Mouse (Mus musculus) layer of hippocampus, adult 9-11 months (tissue): Measurements from ENCODE around the gene Lclat1.
"Not testable (repeated sequence)": the region's sequence is repeated elsewhere in the genome, so short reads cannot be mapped to it uniquely, and the experiment has no call there.

ENCODE experiments used
- DNase-seq: peaks from one replicate; pipeline ENCODE4 v3.0.0; 2022

Lclat1 gene

DNA sequence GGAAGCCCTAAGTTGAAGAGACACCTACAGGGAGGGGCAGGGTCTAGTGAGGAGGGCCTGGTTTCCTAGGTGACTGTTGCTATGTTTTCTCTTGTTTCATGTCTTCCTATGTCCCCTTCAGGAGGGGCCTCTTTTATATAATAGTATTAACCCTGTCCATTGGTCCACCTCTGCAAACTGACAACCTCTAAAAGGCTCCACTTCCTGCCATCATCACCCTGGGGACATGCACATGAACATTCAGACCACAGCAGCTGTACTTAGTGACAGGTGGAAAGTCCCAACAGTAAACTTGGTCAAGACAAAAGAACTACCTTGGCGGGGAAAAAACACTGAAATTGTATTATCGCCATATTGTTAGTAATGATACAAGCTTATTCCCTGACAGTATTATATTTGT lies 139.1 kb downstream of the Lclat1 start:
- DNase-seq, result no peak

DNA sequence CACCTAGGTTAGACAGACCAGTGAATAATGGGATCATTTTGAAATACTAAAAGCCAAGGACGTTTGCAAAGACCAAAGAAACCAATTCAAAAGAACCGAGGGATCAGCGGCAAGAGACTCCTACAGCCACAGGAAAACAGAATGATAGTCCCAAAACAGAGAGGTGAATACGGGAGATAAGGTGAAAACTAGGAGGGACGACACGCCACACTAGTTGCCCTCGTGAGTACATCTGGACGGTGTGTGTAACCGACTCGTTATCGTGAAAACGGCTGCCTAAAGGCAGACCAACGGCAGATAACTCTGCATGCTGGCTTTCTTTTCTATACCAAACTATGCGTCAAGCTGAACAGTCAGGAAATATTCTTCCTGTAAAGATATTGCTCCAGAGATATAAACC lies 140.0 kb downstream of the Lclat1 start:
- DNase-seq, result no peak

DNA sequence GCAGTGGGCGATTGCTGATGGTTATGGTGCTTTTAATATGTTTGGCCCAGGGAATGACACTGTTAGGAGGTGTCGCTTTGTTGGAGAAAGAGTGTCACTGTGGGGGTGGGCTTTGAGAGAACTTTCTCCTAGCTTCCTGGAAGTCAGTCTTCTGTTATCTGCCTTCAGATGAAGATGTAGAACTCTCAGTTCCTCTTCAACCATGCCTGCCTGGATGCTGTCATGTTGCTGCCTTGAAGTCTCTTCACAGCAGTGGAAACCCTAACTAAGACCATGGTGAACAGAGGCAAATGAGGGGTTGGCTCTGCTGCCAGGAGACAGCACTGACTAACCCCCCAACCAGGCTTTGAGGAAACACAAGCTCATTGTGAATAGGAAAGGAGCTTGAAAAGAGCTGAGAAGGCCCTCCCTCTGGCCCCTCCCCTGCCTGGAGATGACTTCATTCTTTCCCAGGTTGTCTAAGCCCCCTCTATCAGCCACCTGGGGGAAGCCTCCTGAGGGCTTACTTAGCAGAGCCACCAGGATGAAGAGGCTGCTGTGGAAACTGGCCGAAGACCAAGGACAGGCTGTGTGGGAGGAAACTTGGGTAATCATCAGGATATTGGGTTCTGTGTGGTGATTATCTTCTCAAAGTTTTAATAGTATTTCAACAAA lies 142.8 kb downstream of the Lclat1 start:
- no peak for DNase-seq

DNA sequence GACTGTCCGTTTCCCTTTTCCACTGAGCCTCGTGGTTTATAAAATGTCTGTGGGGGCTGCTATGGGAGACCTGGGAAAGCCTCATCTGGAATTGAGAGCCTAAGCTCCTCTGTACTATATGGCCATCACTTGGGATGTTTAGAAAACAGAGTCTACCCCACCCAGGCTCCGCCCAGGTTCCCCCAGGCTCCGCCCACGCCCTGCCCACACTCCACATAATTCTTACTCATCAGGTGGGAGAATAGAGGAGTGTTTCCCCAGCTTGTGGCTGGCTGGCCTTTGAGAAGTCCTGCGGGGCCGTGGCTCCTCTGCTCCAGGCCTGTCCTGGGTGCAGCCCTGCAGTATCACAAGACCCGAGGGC lies 143.3 kb downstream of the Lclat1 start:
- no peak for DNase-seq

DNA sequence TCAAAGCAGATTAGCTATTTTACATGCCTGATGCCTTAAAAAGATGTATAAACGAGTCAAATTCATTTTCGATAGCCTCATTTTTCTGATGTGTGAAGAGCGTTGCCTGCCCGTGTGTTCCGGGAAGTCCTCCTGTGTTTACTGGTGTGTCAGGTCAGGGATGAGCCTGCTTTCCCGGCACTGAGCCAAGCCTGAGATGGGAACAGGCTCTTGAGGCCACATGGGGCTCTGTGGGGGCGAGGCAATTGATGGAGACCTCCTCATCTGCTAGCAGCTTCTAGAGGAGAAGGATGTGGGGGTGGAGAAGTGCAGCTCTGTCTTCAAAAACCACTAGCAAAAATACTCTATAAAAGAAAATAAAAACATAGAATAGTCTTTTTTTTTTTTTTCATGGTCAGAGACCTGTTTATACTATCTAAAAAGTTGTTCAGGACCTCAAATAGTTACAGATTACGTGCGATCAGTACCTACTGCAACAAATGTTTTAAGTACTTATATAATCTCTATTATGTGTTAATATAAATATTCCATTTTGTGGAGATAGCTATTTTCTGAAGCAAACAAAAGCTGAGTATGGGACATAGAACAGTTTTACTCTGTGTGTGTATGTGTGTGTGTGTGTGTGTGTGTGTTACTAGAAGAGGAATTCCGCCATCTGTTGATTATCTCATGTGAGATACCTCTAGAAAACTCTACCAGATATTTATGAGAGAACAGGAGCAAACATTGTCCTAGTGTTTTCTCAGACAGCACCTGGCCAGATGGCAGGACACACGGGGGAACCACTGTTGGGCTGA lies 144.2 kb downstream of the Lclat1 start:
- no peak for DNase-seq

DNA sequence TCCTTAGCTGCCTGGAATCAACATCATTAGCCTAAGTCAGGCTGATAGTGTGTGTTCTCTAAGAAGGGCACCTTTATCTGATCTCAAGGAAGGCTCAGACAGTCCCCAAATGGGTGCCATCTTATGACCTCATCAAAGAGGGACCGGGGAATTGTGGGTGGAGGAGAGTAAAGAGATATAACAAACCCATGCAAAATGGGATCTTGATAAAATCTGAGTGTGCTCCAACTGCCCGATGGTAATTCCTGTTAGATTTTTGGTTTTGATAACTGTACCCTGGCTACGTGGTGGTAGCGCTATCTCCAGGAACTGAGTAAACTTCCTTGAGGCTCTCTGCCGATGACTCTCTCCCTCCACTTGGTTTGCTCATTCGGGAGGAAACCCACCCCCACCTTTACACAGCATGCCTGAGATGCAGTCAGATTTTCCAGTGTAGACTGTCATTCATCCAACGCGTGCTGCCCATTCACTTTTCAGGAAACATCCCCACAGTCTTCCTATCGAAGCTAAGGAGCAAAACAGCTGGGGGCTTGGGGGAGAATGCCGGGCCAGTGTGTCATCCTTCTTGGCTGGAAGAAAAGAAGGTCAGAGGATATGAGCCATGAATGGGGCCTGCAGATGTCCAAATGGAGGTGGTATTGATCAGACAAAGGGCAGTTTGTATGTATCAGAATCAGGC lies 145.6 kb downstream of the Lclat1 start:
- DNase-seq, result no peak

DNA sequence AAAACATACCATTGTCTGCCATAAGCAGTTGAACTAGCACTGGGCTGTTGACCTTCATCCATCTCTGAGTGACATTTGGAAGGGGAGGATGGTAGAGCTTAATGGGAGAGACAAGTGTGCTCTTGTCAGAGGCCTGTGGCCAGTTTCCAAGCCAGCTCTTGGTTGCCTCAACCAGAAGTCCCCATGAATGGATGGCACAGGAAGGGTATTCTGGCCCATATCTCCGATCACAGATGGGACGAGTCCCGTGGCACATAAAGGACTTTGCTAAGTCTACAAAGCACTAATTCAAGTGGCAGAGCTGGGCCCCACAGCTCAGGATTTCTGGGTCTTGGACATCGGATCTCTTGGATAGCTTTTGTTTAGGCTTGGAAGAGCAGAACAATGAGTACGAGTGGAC lies 148.0 kb downstream of the Lclat1 start:
- peak; percentile 59 for DNase-seq

DNA sequence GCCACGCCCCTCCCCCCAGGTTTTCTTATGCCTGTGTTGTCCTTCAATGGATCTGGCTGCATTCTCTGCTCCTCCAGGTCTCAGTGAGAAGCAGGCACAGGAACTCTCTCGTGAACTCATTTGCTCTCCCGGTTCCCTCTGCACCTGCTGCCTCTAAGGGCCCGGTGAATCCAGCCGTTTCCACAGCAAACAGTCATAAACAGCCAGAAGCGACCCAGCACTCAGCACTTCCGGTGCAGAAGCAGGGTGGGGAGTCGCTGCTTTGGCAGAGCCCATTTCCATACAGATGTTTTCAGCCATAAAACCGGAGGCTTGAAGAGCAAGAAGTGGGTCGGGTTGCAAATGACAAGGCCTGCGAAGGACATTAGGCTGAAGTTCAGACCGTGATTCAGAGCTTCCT lies 150.8 kb downstream of the Lclat1 start:
- DNase-seq, result no peak

DNA sequence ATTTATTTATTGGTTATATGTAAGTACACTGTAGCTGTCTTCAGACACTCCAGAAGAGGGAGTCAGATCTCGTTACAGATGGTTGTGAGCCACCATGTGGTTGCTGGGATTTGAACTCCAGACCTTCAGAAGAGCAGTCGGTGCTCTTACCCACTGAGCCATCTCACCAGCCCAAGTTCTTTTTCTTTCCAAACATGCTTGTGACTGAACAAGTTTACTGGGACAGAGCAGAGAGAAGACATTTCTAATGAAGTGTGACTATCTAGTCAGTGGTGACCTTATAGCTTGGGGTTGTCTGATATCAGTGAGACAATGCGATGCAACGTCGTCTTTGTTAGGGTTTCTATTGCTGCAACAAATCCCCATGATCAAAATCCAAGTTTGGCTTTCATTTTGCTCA lies 151.5 kb downstream of the Lclat1 start:
- not testable (repeated sequence) for DNase-seq

DNA sequence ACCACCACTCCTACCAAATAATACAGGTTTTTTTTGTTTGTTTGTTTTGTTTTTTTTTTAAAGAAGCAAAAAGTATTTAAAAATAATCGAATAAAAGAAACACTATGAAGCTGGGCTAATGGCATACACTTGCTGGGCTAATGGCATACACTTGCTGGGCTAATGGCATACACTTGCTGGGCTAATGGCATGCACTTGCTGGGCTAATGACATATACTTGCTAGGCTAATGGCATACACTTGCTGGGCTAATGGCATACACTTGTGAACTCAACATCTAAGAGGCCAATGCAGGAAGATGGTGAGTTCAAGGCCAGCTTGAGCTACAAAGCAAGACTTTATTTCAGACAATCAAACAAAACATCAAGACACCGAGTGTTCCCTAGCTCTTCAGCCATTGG lies 154.8 kb downstream of the Lclat1 start:
- no peak for DNase-seq

DNA sequence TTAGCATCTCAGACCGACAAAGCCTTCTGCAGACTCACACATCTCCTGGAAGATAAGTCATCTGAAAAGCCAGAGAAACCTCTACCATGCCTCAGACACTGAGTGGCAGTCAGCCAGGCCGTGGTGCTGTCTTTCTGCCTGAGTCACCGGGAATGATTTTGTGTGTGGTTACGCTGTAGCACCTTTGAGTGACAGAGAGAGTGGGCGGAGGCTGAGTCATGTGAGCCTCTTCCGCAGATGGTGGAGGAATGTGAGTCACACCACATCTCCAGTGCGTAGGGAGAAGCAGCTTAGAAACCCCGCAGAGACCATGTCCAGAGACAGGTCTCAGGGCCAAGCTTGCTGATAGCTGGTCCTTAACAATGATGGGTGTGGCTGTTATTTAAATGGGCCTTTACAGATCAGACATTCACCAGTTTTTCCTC lies 155.3 kb downstream of the Lclat1 start:
- DNase-seq, result peak; percentile 88

DNA sequence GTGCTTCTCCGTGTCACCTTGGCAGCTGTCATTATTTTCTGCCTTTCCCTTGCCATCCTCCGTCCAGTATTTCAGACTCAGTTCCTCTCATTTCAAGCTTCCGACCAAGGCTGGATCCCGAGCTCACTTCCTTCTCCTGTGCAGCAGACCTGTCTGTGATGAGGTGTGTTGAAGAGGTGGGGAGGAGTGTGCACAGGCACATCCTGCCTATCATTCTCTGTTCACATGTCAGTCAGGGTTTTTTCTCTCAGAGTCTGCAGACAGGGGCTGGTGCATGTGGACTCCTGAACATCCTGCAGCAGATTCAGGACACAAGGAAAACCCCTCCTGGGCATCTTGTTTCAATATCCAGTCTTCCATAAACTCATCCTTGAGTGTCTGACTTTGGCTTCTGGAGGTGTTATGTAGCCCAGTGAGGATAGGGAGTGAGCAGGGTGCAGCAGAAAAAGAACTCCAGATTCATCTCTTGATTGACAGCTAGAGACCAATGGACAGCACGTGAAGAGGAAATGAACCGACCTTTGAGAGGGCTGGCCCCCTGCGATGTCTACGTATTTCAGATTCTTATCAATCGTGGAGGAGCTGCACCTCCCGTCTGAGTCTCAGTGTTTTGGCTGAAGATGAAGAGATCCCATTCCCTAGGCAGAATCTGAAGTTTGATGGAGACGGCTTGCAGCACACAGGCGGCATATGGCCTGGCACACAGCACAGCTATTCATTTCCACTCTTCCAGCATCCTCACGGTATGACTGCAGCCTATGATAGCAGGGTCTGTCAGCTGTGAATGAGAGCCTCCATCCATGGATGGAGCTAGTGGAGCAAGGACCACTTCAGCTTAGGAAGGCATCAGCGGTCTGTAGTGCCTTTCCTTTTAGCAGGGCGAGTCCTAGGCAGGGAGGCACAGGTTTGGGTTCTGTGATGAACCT lies 163.3 kb downstream of the Lclat1 start:
- peak; percentile 33 for DNase-seq

DNA sequence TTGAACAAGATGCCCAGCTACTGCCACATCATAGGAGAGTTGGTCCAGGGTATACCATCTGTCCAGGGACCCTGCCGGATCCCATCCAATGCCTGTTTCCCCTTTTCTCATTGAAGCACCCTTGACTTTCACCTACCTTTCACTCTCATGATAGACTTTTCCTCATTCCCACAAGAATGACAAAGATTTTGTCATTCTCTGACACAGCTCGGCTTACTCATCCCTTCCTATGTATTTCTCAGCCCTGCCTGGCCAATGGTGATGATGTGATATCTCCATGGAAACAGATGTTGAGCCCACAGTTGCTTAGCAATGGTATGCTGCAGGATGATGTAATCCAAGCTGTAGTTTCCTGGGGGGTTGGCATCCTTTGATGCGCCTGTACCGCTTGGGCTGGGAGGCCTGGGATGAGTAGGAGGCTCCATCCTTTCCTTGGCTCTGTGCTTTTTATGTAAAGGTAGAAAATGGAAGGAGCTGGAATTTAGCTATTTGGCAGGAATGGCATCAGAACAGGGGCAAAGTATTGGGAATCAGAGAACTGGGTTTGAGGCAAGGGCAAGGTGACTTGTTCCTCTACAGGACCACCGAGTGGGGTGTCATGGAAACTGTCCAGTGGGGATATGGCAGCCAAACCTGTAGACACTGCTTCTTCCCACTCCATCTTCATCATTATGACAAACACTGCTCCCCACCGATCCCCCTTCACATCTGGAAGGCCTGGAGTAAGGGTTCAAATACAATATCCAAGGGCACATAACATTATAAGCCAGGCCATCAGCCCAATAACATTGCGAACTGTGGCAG lies 164.2 kb downstream of the Lclat1 start:
- DNase-seq, result peak; percentile 90

DNA sequence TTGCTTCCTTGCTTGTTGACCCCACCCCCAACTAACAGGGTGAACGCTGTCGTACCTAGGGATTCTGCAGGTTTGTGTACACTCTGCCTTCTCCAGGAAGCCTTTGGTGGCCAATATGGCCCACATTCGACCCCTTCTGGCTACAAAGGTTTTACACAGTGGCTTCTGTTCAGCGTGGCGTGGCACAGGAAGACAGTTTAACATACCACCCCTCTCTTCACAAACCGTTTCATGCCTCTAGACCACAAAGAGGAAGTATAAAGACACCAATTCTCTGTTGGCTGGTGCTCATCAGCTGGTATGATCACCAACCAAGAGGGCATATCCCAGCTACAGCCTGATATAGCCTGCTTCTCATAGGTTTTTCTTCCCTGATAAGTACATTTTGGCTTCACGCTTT lies 166.0 kb downstream of the Lclat1 start:
- no peak for DNase-seq

DNA sequence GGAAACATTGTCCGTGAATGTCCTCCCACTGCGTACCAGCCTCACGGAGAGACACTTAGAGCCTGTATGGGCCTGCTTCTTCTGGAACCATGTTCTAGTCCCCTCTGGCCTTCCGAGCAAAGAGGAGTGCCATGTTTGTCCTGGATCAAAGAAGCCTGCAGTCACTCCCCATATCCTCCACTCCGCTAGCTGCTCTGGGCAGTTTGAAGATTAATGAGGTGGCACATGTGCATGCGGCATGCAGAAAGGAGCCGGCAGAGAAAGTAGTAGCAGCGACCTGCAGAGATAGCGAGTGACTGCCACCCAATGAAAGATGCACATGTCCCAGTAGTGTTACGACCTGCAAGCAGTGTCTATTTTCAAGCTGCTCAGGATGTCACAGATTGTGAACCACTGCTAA lies 167.3 kb downstream of the Lclat1 start:
- DNase-seq, result no peak

DNA sequence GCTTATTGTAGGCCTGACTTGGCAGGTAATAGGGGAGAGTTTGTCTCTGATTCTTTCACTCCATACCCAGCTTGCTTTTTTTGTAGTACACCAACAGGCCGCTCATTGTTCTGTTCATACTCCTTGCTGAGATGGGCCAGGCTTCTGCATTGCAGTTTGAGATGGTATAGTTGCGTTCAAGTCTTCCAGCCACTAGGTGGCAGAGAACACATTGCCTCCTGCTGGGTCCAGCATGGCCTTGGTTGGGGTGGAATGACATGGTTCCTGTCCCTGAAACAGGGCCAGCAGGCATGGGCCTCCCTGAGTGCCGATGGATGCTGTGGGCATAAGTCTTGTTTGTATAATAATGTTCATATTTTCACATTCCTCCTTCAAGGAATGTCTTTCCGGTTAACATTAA lies 170.0 kb downstream of the Lclat1 start:
- no peak for DNase-seq

DNA sequence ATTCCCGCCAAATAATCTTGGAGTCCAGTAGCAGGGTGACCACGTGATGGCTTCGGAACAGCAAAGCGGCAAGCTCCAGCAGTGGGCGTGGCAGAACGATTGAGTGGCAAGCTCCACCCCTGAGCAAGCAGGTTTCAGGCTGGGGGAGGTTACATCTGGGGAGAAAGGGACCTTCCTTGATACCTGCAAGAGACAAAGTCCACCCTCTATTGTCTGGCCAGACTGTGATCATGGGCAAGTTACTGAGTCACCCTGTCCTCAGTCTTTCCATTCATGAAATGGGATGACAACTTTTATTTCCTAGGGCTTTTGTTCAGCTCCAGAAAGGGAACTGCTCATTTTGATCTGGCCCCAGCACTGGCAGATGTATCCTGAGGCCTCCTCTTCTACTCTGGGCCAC lies 174.9 kb downstream of the Lclat1 start:
- DNase-seq, result not testable (repeated sequence)

DNA sequence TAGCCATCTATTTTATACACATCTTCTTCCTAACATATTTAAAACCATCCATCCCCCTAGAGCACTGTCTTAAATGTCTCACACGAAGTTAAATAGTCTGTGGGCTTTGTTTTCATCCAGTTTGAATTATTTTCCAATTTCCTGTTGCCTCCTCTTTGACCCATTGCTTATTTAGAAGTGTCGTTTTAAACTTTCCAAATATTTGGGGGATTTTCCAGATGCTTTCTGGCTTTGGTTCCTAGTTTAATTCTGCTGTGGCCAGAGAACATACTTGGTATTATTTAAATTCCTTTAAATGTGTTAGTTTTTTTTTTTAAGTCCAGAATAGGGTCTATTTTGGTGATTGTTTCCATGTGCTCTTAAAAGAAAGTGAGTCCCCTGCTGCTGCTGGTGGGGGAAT lies 176.5 kb downstream of the Lclat1 start:
- no peak for DNase-seq
